Mouse (Mus musculus): ENCODE results near the gene Plekhg6.

The Plekhg6 gene

GRCm38 (mm10) chr6:125333112-125333899 is 47.3 kb downstream of the Plekhg6 start:
- DNase-seq (ENCODE audit: low read depth in 1 of 2, low spot score in 2 of 2): peak; percentile 74 to 78

- peak in 1 of 2 experiments; percentile 58 for DNase-seq (ENCODE audit: low read depth in 1 of 2, low spot score in 2 of 2)
These were observed 49.8 kb downstream of the Plekhg6 start for GRCm38 (mm10) chr6:125330626-125331326.

GRCm38 (mm10) chr6:125328243-125328642 is 52.4 kb downstream of the Plekhg6 start:
- DNase-seq (ENCODE audit: low read depth in 1 of 2, low spot score in 2 of 2): peak in 1 of 2 experiments; percentile 52

- no peak for DNase-seq (ENCODE audit: low read depth in 1 of 2, low spot score in 2 of 2)
These were observed 55.3 kb downstream of the Plekhg6 start for GRCm38 (mm10) chr6:125325337-125325736.

GRCm38 (mm10) chr6:125323547-125323946 is 57.0 kb downstream of the Plekhg6 start:
- DNase-seq (ENCODE audit: low read depth in 1 of 2, low spot score in 2 of 2): no peak

GRCm38 (mm10) chr6:125322794-125323193 is 57.8 kb downstream of the Plekhg6 start:
- DNase-seq (ENCODE audit: low read depth in 1 of 2, low spot score in 2 of 2): no peak

GRCm38 (mm10) chr6:125321114-125321855 is 59.3 kb downstream of the Plekhg6 start:
- no peak for DNase-seq (ENCODE audit: low read depth in 1 of 2, low spot score in 2 of 2)

GRCm38 (mm10) chr6:125320323-125320722 is 60.3 kb downstream of the Plekhg6 start, which contains the start of gene Scnn1a:
Gene Scnn1a (plus strand): TSS chr6:125320659.
- no peak for DNase-seq (ENCODE audit: low read depth in 1 of 2, low spot score in 2 of 2)

- DNase-seq (ENCODE audit: low read depth in 1 of 2, low spot score in 2 of 2): no peak
These were observed 60.7 kb downstream of the Plekhg6 start for GRCm38 (mm10) chr6:125319919-125320296.

GRCm38 (mm10) chr6:125318981-125319918 is 61.3 kb downstream of the Plekhg6 start:
- no peak for DNase-seq (ENCODE audit: low read depth in 1 of 2, low spot score in 2 of 2)

- no peak for DNase-seq (ENCODE audit: low read depth in 1 of 2, low spot score in 2 of 2)
These were observed 63.5 kb downstream of the Plekhg6 start for GRCm38 (mm10) chr6:125317077-125317476.

- no peak for DNase-seq (ENCODE audit: low read depth in 1 of 2, low spot score in 2 of 2)
These were observed 65.8 kb downstream of the Plekhg6 start for GRCm38 (mm10) chr6:125314746-125315145.

- DNase-seq (ENCODE audit: low read depth in 1 of 2, low spot score in 2 of 2): no peak
These were observed 66.4 kb downstream of the Plekhg6 start for GRCm38 (mm10) chr6:125314231-125314563.

GRCm38 (mm10) chr6:125313546-125314230 is 66.9 kb downstream of the Plekhg6 start, which contains the start of gene Ltbr:
Gene Ltbr (minus strand): TSS chr6:125313885.
- peak; percentile 52 to 71 for DNase-seq (ENCODE audit: low read depth in 1 of 2, low spot score in 2 of 2)
